Mouse (Mus musculus) A20 (cell line): ENCODE measurements around the gene Zdhhc4.

Experiments
- DNase-seq: peaks from one replicate; pipeline ENCODE4 v3.0.0-alpha.2; 2011; ENCODE audit warnings: low read depth, low spot score

Gene Zdhhc4

GRCm38 (mm10) chr5:143328690-143329495 is at the start of gene Zdhhc4:
Zdhhc4 (minus strand) TSS chr5:143329256.
- DNase-seq, result peak; percentile 89

DNA sequence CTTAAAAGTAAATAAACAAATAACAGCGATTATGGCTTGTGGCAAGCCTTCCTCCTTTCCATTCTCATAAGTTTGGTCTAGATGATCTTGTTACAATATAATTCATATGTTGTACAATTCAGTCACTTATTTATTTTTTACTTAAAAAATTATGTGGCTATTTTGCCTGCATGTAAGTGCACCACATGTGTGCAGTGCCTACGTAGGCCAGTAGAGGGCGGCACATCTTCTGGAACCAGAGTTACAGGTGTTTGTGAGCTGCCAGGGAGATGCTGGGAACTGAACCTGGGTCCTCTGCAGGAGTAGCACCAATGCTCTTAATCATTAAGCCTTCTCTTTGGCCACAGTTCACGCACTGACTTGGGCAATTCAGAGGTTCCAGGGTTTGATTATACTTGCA is 47.1 kb upstream of the Zdhhc4 start:
- no peak for DNase-seq

DNA sequence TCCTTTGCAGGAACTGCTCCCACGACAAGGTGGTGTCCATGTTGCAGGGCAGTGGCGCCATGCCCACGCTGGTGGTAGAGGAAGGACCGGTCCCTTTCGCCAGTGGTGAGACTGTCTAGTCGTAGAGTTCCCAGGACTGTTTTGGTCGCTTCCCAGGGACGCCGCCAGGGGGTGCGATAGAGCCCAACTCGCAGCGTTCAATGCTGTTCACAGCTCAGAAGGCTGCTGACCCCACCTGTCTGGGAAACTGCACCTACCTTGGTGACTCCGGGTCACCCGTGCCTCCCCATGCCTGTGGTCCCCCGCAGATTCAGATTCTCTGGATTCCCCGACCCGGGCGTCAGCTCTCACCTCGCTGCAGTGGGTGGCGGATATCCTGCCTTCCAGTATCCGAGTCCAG is 46.2 kb upstream of the Zdhhc4 start:
- peak; percentile 59 for DNase-seq

GRCm38 (mm10) chr5:143372818-143373217 is 43.8 kb upstream of the Zdhhc4 start:
- no peak for DNase-seq

GRCm38 (mm10) chr5:143371146-143371510 is 42.1 kb upstream of the Zdhhc4 start:
- DNase-seq, result no peak

DNA sequence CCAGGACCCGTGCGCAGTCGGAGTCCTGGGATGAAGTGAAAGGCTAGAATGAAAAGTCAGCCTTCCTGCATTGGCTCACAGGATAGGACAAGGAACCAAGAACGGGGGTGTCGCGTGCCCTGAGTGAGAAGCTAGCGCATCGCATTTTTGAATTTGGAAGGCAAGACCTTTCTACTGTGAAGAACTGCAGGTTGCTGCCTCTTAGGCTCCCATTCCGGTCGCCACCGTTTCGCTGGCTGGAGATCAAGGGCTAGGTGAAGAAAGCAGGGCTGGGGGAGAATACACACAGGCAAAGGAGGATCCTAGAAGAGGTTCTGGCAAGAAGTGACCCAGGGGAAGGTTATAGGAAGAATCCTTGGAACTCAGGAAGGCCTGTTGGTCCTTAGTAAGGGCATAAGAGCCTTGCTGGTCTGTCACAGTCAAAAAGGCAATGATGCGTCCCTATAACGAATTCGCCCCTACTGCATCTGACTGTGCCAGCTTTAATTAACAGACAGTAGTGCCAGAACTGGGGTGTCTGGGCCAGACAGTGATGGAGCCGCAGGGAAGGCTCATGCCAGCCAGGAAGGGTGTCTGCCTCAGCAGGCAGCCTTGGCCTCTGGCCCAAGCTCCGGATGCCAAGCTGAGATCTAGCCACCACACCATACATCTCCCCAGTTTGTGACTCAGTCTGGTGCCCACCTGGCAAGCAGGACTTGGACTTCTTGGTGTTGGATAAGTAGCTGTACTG is 41.5 kb upstream of the Zdhhc4 start:
- no peak for DNase-seq

GRCm38 (mm10) chr5:143369611-143370255 is 40.7 kb upstream of the Zdhhc4 start:
- DNase-seq, result no peak

DNA sequence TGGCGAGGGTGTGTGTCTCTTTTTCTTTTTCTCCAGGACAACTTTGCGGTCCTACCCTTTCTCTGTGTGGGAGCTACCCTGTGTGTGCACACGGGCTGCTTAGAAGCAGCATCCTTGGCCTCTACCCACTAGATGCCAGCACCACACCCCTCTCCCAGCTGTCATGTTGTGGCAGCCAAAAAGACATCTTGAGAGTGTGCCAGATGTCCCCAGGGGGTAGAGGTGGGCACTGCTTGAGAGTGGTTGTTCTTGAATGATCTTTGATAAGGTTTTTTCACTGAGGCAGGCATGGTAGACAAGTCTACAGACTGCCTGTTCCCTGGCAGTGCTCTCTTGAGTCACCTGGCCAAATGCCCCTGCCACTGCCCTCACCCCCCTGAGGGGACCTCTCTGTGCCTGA is 38.9 kb upstream of the Zdhhc4 start:
- DNase-seq, result no peak

- no peak for DNase-seq
Measured at GRCm38 (mm10) chr5:143363678-143364615, 34.9 kb upstream of the Zdhhc4 start.

- DNase-seq, result no peak
Measured at GRCm38 (mm10) chr5:143361428-143361827, 32.4 kb upstream of the Zdhhc4 start.

- DNase-seq, result peak; percentile 61
Measured at GRCm38 (mm10) chr5:143360000-143360399, 30.9 kb upstream of the Zdhhc4 start.

- peak; percentile 20 for DNase-seq
Measured at GRCm38 (mm10) chr5:143359263-143359662, 30.2 kb upstream of the Zdhhc4 start.

- DNase-seq, result no peak
Measured at GRCm38 (mm10) chr5:143357564-143357963, 28.5 kb upstream of the Zdhhc4 start.

GRCm38 (mm10) chr5:143356686-143357388 is 27.8 kb upstream of the Zdhhc4 start, which contains the start of gene Grid2ip:
Grid2ip (plus strand) TSS chr5:143357338.
- DNase-seq, result no peak

DNA sequence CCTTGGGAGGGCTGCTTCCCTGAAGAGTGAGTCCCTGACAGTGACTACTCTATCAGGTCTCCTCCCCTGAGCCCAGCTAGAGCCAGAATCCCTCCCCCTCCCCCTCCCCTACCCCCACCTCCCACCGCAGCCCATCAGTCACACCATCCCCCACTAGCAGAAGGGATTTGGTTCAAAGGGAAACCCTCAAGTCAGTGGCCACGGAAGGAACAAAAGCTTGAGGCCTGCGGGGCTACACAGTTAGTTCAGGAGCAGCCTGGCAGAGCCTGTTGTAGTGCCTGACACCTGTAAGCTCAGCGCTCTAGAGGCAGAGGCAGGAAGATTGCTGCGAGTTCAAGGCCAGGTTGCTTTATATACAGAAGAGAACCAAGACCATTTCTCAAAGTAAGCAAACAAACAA is 27.0 kb upstream of the Zdhhc4 start:
- DNase-seq, result no peak

DNA sequence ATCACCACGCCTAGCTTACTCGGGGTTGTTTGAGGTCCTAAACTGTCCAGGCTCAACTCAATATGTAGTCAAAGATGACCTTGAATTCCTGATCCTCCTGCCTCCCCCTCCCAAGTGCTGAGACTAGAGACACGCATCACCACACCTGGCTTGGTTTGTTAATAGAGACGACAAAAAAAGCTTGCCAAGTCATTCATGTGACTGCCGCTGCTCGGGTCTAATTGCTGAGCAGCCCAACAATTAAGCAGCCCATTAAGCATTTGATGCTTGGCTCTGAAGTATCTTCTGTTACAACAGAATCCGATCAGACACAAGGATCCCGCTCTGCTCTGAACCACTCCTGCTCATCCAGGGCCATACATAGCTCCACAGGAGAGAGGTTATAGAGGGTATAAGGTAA is 17.3 kb upstream of the Zdhhc4 start:
- DNase-seq, result no peak

DNA sequence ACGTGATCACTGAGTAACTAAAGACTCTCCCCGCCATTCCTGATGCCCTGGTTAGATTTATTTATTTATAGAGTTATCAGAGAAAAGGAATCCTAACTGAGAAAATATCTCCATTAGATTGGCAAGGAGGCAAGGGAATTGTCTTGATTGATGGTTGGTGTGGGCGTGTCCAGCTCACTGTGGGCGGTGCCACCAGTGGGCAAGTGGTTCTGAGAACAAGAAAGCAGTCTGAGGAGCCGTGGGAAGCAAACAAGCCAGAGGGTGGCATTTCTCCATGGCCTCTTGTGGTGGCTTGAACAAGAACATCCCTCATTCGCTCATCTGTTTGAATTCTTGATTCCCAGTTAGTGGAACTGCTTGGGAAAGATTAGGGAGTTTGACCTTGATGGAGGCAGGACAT is 10.5 kb upstream of the Zdhhc4 start:
- no peak for DNase-seq

DNA sequence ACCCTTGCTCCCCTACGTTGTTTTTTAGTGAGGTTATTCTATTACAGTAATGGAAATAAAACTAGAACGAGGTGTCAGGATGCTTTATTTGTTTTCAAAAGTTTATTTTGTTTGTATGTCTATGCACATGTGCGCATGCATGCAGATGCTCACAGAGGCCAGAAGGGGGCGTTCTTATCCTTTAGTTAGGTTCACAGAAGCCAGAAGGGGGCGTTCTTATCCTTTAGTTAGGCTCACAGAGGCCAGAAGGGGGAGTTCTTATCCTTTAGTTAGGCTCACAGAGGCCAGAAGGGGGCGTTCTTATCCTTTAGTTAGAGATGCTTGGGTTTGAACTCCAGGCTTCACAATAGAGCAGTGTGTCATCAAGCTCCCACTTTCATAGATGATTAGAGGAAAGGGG is 7.5 kb upstream of the Zdhhc4 start:
- DNase-seq, result peak; percentile 36

GRCm38 (mm10) chr5:143335089-143335460 is 6.0 kb upstream of the Zdhhc4 start:
- DNase-seq, result no peak

DNA sequence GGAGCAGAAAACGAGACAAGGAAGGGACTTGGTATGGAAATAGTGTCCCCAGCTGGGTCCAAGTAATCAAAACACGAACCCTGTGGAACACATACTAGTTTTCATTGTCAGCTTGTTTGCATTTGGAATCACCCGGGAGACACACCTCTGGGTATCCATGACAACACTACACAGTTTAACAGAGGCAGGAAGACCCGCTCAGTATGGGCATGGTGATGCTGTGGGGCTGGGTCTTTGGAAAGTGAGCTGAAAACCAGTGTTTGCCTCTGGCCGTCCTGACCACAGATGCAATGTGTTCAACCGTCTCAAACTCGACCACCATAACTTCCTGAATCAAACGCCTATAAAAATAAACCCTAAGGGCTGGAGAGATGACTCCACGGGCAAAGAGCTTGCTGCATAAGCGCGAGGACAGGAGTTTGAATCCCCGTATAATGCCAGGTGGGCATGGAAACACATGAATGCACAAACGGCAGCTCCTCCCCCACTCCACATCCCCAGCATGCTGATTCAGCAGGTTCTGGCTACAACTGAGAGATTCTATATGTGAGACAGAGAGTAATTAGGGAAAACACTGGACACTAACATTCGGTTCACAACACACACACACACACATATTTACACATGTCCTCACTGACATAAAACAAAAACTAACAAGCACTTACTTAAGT is 5.5 kb upstream of the Zdhhc4 start:
- DNase-seq, result no peak
